Mouse (Mus musculus): ENCODE measurements around the gene Asb8.

DNA sequence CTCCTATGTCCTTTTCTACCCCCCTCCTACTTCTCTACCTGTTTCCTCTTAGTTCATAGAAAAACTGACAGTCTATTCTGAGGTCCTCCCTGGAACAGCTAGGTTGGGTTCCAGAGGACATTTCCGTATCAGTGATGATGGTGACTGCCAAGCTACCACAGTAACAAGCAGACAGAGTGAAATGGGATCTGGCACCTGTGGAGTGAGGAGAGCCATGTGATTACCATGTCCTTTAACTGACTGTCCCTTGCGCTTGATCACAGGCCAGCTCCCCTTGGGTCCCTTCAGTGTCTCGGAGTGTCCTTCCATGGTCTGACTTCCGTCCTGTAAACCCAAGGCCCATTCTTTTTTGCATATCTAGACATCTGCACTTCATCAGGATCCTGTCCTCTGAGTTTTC lies 34.4 kb downstream of the Asb8 start:
- no peak for TF ChIP-seq CTCF (IDR thresholded peaks at IDR 0.05; ENCODE audit: borderline replicate concordance, control insufficient read depth, extremely low read depth, insufficient read depth, low read length, poor library complexity)
- TF ChIP-seq POLR2A (IDR thresholded peaks at IDR 0.05; ENCODE audit: control insufficient read depth, extremely low read depth, insufficient read depth, low read length, poor library complexity), result no peak
